Mouse (Mus musculus) T-cell, adult 2 months (primary cell): ENCODE measurements around the gene Trim71.

Experiments used
- DNase-seq: peaks from one replicate; pipeline ENCODE4 v3.0.0; 2022; ENCODE audit warnings: low spot score

Trim71 gene

DNA sequence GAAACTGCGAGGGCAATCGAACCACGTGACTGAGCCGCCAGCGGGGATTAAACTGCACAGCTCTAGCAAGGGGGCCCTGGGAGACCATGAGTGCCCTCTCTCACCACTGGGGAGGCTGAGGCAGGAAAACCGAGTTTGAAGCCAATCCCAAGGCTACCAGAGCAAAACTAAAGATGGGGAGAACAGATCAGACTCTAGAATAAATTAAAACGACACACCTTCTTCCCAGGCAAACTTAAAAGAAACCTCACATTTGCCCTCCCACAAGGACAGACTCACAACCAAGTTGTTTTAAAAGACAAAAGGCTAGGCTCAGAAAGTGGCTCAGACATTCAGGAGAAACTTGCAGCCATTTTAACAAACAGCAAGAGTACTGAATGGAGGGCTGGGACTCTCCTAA is 7.1 kb downstream of the Trim71 start:
- no peak for DNase-seq

GRCm38 (mm10) chr9:114556276-114556855 is 7.8 kb downstream of the Trim71 start:
- no peak for DNase-seq

GRCm38 (mm10) chr9:114554355-114554979 is 9.7 kb downstream of the Trim71 start:
- DNase-seq, result no peak

DNA sequence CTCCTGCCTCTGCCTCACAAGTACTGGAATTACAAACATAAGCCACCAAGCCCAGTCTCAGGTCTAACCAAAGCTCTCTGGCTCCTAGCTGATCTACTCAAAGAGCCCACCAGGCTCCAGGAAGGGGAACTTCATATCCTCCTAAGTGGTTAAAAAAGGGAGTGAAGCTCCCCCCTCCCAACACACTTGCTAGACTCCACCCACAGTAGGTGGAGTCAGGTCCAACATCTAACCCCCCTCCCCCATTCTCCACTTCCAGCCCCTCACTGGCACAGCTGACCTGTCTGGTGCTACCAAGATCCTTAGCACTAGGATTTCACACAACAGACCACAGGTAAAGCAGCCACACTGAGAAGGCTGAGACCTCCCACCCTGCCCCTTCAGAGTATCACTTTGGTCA is 10.3 kb downstream of the Trim71 start:
- DNase-seq, result no peak

DNA sequence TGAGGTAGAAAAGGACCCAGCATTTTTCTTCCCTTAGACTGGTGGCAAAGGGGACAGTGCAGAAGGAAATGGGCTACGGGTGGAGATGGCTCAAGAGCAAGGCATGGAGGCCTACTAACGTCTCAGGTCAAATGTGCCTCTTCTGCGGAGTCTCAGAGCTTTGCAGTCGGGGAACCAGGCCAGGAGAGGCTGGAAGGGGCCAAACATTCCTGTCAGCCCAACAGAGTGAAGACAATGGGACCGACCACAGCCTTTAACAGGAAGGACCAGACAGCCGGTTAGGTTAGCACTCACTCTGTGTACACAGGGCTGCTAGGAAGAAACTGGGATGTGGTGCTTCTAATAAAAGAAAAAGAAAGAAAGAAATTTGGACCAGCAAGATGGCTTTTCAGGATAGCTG is 14.1 kb downstream of the Trim71 start:
- no peak for DNase-seq

- no peak for DNase-seq
Observed at GRCm38 (mm10) chr9:114549117-114549516, 15.1 kb downstream of the Trim71 start.

- DNase-seq, result no peak
Observed at GRCm38 (mm10) chr9:114548496-114548895, 15.7 kb downstream of the Trim71 start.

GRCm38 (mm10) chr9:114547643-114548077 is 16.5 kb downstream of the Trim71 start:
- DNase-seq, result no peak

GRCm38 (mm10) chr9:114546765-114547164 is 17.4 kb downstream of the Trim71 start:
- peak; percentile 11 for DNase-seq

GRCm38 (mm10) chr9:114544754-114545393 is 19.3 kb downstream of the Trim71 start:
- DNase-seq, result no peak

DNA sequence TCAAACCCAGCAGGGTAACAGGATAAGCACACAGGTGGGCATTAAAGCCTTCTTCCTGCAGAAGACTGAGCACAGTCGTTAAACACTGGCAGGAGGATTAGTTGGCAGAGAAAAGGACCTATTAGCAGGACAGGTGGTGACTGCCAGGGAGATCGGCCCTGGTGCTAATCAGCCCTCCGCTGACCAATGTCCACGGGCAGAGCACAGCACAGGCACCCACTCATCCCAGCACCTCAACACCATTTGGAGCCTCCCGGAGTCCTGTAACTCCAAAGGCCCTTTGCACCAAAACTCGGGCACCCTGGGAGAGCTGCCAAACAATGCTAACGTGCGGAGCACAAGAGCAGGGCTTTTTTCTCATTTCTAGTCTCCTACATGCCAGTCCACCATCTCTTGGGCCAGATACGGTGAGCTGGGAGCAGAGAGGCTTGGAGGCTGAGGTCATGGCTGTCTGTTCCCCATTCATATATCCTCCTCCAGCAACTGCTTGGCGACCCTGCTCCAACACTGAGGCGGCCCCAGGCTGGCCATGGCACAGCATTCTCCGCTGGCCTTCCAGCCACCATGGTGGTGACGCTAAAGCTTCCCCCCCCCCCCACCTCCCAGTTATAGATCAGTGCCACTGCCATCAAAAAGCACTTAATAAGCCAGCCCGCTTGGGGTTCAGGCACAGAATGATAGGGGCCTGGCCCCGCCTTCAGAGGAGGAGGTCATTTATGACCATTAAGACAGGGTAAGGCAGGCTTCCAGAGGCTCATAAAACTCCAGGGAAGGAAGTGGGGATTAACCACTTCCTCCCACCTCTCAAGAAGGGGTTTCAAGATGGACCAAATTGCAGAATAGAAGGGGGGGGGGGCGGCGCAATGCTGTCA is 20.1 kb downstream of the Trim71 start:
- no peak for DNase-seq

DNA sequence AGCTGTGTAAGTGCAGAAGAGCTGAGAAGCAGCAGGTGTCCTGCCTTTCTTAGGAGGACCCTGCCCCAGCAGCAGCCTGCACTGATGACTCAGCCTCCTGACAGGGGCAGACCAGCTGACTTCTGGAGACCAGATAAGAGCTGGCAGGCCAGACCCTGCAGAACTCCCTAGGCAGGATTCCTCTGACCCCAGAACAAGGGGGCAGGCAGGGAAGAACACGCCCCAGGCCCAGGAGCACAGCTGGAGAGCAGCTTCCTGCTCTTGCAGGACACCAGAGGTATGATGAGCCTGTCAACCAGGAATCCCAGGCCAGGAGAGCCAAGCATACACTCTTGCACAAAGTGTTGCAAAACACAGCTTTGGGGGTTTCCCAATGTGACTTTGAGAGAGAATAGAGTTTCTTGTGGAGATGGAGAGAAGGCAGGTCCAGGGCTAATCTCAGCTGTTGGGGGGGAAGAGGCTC is 22.9 kb downstream of the Trim71 start:
- DNase-seq, result no peak

- DNase-seq, result no peak
Observed at GRCm38 (mm10) chr9:114538996-114539563, 25.1 kb downstream of the Trim71 start.

- no peak for DNase-seq
Observed at GRCm38 (mm10) chr9:114536628-114537027, 27.5 kb downstream of the Trim71 start.

GRCm38 (mm10) chr9:114534747-114535517 is 29.2 kb downstream of the Trim71 start:
- no peak for DNase-seq

DNA sequence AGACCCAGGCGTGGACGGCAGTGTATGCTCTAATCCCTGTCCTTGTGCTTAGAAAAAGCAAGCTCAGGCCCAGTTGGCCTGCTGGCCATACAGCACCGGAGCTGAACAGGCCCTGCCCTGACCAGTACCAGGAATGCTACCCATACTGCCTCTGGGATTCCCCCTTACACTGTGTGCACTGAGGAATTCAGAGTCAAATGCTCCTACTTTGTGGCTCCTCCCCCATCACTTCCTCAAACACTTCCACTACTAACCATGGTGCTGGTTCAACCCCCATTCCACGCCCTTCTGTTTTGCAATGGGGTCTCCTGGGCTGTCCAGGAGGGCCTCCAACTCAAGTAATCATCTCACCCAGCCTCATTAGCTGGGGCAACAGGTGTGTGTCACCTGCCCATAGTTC is 30.3 kb downstream of the Trim71 start:
- no peak for DNase-seq

DNA sequence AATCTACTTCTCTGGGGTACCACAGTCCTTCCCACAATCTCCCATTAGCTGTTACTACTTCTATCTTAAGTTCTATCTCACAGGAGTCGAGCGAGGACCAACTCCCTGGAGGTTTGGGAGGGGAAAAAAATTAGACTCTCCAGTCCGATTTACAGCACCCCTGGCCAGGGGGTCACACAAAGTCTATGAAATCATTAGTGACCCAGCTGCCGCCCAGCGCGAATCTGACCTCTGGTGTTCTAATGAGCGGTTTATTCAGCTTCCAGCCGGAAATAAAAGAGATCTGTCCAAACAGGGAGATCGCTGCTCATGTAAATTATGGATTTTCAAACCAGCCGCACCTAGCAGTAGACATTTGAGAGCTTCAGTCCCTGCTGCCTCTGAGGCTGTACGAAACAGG is 32.9 kb downstream of the Trim71 start:
- DNase-seq, result no peak

DNA sequence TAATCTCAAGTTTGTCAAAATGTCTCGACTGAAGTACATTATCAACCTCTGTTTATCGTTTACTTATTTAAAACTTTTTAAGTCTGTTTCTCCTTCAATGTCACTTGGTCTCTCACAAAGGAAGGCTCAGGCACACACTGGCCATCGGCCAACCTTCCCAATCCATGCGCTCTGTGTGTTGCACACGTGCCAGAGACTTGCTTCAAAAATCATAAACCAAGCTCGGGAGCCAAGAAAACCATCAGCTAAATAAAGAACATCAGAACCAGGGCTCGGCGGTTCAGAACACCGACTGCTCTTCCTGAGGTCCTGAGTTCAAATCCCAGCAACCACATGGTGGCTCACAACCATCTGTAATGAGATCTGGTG is 35.5 kb downstream of the Trim71 start:
- no peak for DNase-seq

- DNase-seq, result no peak
Observed at GRCm38 (mm10) chr9:114527992-114528679, 36.0 kb downstream of the Trim71 start.

DNA sequence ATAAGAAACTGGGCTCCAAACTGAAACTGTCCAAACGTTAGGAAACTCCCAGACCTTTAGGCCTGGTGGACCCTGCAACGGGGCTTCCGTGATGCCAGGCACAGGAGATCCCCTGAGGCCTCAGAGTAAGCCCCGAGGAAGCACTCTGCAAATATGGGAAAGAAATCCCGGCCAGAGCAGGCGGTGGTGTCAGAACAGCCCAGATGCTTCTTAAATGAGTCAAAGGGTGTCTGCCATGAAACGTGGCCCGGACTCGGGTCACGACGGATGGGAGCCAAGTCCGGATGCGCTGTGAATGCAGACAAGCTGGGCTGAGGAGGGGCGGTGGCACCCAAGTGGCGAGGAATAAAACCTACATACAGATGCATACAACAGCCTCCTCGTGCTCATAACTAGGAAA is 37.1 kb downstream of the Trim71 start:
- peak; percentile 48 for DNase-seq

- no peak for DNase-seq
Observed at GRCm38 (mm10) chr9:114526581-114526980, 37.6 kb downstream of the Trim71 start.
